8 mouse cellular contexts compared by ENCODE assay signal in the genomic region with DNA sequence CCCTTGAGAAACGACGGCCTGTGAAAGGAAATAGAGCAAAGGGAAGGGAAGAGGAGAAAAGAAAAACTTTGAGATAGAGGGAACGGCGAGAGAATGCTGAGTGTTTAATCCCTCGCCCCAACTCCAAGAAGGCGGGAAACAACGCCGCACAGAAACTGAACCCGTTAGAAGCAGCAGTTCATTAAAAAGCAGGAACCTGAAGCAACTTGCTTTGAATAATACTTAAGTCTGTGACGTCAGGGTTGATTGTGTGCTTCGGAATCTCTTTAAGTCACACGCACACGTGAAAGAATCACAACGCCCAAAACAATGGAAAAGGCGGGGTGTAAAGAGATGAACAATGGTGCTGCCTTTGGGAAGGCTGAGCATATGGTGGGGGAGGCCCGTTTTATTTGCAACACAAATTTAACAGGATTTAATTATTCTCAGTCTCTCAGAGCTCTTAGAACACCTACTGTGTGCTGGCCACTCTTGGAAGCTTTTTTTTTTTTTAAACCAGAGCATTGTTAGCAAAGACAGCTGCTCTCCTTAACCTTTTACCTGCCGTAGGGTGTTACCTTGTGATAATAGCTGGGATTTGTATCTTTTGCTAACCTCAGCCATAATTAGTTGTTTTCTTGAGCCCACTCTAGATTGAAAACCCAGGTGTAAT. TPM values are rescaled to one million over a fixed set of nuclear protein-coding genes. Genes with fewer than 3 reads are reported as not detected.
DNase-seq lines count a peak whose midpoint lies in the region; ATAC-seq and TF ChIP-seq lines count a peak whose summit lies in the region.

A gene (minus strand): TSS at position 213 of the 652 bp plus-strand sequence.

- H3K27ac ChIP-seq in ES-Bruce4 (ENCODE audit: insufficient read depth, low read length): peak within 1 kb of the TSS; percentile 100
- H3K27ac ChIP-seq in heart, embryonic 12.5 days (ENCODE audit: poor library complexity, severe bottlenecking): peak within 1 kb of the TSS; percentile 93

- no peak for ATAC-seq in heart, embryonic 12.5 days (ENCODE audit: insufficient number of reproducible peaks, low FRiP score)
- ATAC-seq in megakaryocyte-erythroid progenitor cell, adult 5-6 weeks (replicated peaks; ENCODE audit: low FRiP score, low TSS enrichment, poor library complexity, severe bottlenecking): peak; percentile 52

- DNase-seq in embryo, embryonic 10 days (ENCODE audit: low spot score): peak; percentile 84
- DNase-seq in embryo, embryonic 9.5 days (ENCODE audit: extremely low spot score): no peak
- DNase-seq in embryo, embryonic 11 days: peak; percentile 85
- no peak for DNase-seq in layer of hippocampus, postnatal 25 days (ENCODE audit: extremely low spot score in 1 of 2, low spot score in 1 of 2)
- DNase-seq in thymus, postnatal 4 days: no peak

- H3K4me1 ChIP-seq in ES-Bruce4 (ENCODE audit: control insufficient read depth, insufficient read depth, low read length): no peaks in the 10 kb centered on the region
- peaks cover 42% of the 10 kb centered on the region for H3K4me1 ChIP-seq in heart, embryonic 12.5 days (replicated peaks)

- H3K9ac ChIP-seq in ES-Bruce4 (ENCODE audit: low read depth, poor library complexity, severe bottlenecking): peak within 1 kb of the TSS; percentile 91
- peak within 1 kb of the TSS; percentile 88 for H3K9ac ChIP-seq in heart, embryonic 12.5 days

- peak within 1 kb of the TSS; percentile 93 for H3K4me3 ChIP-seq in ES-Bruce4 (ENCODE audit: low read depth, low read length)
- H3K4me3 ChIP-seq in heart, embryonic 12.5 days: peak within 1 kb of the TSS; percentile 76

- H3K36me3 ChIP-seq in ES-Bruce4 (ENCODE audit: control insufficient read depth, insufficient read depth, low read length, poor library complexity, severe bottlenecking): peaks cover 19% of the 10 kb centered on the region
- H3K36me3 ChIP-seq in heart, embryonic 12.5 days: peaks cover 8% of the 10 kb centered on the region

- peak within 1 kb of the TSS; percentile 72 for H3K4me2 ChIP-seq in heart, embryonic 12.5 days

- no peaks in the 10 kb centered on the region for H3K9me3 ChIP-seq in ES-Bruce4 (replicated peaks; ENCODE audit: control insufficient read depth, insufficient read depth, low read length, poor library complexity, severe bottlenecking)
- H3K9me3 ChIP-seq in heart, embryonic 12.5 days (replicated peaks): no peaks in the 10 kb centered on the region

- TF ChIP-seq CTCF in ES-Bruce4 (IDR thresholded peaks at IDR 0.05; ENCODE audit: low read depth, low read length): no peak

- TF ChIP-seq POLR2A in ES-Bruce4 (IDR thresholded peaks at IDR 0.05; ENCODE audit: insufficient read depth, low read length): peak; percentile 55

- 2% methylated on average over 17 of the region's 17 CpGs for WGBS in heart, embryonic 12.5 days

- no peaks in the 10 kb centered on the region for H3K27me3 ChIP-seq in ES-Bruce4 (ENCODE audit: control insufficient read depth, insufficient read depth, low read length, poor library complexity, severe bottlenecking)
- H3K27me3 ChIP-seq in heart, embryonic 12.5 days (replicated peaks): no peaks in the 10 kb centered on the region

- TF ChIP-seq EP300 in ES-Bruce4 (IDR thresholded peaks at IDR 0.05; ENCODE audit: insufficient read depth, low read depth, low read length): peak; percentile 98

RNA-seq across cellular contexts. Expression of the gene that starts here (rescaled TPM):
- 206 and 226 TPM in 2 replicates for polyA plus RNA-seq in ES-Bruce4 (2011; ENCODE audit: insufficient read depth, insufficient read length, low read depth, missing spikeins)
- 13.7 and 14.3 TPM in 2 replicates for polyA plus RNA-seq in heart, embryonic 12.5 days (2016; fragmentation: Nextera tagmentation; extraction: Ambion mirVana)
- 10 to 100 TPM; 58.4 to 68.5 TPM for total RNA-seq in layer of hippocampus, postnatal 25 days (2021)
- total RNA-seq in megakaryocyte-erythroid progenitor cell, adult 5-6 weeks (2014; fragmentation: Nextera tagmentation): 22.4 and 38.2 TPM in 2 replicates
- total RNA-seq in megakaryocyte-erythroid progenitor cell, adult 5-6 weeks (2017): 11.7 and 15.7 TPM in 2 replicates

Comparison
In these comparisons a context has a peak if more than half of its experiments do, and no peak if none do; other contexts are left out.
1. RNA of the gene that starts here (polyA plus RNA-seq): 206 to 226 TPM in ES-Bruce4; 13.7 to 14.3 TPM in heart, embryonic 12.5 days; every median in the first group is over 10 times any median in the second.
2. DNase-seq: peak in embryo, embryonic 10 days (single experiment) and embryo, embryonic 11 days (single experiment); none in embryo, embryonic 9.5 days (single experiment), layer of hippocampus, postnatal 25 days (0 of 2) and thymus, postnatal 4 days (single experiment).